Mouse (Mus musculus) kidney, postnatal 14 days (tissue): Measurements from ENCODE around the gene Pkn1.
A peak's percentile ranks its signal among the peaks of the same experiment; 100 is the strongest.

Source experiments
- DNase-seq: peaks from one replicate; pipeline ENCODE4 v3.0.0; 2022; ENCODE audit warnings: mixed read lengths

Pkn1 gene

DNA sequence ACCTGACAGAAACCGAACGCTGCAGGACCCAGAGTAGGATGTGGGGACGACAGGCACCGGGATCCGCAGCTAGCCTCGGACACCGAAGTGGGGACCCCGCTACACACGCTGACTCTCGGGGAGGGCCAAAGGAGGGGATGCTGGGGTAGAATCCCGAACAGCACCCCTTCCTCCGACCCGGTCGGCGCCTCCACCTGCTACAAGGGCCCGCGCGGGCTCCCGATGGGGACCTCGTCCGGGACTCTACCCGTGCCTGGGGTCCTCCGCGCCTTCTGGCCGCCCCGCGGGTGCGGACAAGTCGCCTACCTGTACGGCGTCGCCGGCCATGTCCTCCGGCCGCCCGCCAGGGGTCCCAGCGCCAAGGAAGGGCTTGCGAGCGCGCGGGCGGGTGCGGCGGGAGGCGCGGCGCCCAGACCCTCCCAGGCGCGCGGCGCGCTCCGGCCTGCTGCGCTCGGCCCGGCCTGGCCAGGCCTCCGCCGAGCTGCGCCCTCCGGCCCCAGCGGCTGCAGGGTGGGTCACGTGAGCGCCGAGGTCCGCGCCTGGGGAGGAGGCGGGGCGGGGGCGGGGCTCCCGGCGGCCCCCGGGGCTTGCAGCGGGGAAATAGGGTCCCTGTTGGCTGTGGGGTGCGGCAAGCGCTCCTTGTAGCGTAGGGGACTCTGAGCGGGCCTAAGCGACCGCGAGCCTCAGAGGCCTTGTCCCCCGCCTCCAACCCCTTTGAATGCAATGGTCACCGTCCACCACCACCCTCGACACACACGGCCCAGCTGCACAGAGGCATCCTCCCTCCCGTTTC, at the start of gene Pkn1:
Pkn1 (minus strand) TSS at position 519 of the 793 bp plus-strand sequence.
- peak; percentile 92 for DNase-seq

GRCm38 (mm10) chr8:83748708-83749107, 49.7 kb upstream of the Pkn1 start:
- peak; percentile 34 for DNase-seq

DNA sequence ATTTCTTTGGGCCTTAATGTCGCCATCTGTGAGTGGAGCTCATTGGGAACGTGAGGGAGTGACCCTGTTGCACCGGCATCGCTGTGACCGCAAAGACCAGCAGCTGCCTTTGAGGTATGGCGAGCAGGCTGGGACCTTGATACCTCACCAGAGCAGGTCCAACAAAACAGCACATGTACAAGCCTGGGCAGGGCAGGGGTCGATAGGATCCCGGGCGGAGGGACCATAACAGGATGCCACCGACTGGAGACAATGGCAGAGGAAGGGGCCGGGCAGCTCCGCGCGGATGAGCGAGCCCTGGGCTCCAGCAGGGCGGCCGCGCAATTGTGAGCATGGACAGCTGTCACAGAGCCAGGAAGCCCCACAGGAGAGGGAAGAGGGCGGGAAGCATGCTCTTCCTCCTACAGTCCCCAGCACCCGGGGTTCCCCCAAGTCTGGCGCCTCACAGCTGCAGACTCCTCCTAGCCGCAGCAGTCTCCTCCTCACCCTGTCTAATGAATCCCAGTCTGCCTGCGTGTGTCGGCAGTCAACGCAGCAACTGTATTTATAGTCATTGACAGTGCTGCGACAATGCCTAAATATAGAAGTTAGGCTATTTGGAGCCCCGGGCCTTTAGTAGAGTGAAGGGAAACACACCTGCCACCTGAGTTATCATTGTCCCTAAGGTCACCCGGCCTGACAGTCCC, 48.8 kb upstream of the Pkn1 start:
- peak; percentile 85 for DNase-seq

DNA sequence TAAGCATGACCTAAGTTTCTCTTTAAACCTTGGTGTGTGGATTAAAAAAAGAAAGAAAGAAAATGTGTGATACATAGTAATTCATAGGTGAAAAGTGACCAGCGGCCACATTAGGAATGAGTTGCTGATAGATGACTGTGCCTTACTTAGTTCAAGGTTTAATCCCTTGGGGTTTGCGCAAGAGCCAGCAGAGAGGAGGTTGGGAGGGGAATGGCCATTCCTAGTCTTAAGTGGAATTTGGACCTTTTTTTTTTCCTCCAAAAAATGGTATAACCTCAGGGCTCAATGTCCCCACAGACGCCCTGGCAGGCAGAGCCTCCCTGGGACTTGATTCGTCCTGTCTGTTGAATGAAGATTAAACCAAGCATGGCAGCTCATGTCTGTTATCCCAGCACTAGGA, 45.1 kb upstream of the Pkn1 start:
- no peak for DNase-seq

DNA sequence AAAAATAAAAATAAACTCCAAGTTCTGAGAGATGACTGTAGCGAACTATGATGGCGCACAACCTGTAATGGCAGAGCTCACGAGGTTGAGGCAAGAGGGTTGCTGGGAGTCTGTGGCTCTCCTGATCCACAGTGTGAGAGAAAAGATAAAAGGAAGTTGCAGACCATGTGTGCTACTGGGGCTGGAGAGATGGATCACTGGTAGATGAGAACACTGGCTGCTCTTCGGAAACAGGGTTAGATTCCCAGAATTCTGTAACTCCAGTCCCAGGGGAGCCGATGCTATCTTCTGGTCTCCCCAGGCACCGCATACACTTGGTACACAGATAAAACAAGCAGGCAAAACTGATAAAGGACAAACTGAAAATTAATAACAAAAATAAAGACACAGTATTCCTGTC, 44.0 kb upstream of the Pkn1 start:
- DNase-seq = no peak

DNA sequence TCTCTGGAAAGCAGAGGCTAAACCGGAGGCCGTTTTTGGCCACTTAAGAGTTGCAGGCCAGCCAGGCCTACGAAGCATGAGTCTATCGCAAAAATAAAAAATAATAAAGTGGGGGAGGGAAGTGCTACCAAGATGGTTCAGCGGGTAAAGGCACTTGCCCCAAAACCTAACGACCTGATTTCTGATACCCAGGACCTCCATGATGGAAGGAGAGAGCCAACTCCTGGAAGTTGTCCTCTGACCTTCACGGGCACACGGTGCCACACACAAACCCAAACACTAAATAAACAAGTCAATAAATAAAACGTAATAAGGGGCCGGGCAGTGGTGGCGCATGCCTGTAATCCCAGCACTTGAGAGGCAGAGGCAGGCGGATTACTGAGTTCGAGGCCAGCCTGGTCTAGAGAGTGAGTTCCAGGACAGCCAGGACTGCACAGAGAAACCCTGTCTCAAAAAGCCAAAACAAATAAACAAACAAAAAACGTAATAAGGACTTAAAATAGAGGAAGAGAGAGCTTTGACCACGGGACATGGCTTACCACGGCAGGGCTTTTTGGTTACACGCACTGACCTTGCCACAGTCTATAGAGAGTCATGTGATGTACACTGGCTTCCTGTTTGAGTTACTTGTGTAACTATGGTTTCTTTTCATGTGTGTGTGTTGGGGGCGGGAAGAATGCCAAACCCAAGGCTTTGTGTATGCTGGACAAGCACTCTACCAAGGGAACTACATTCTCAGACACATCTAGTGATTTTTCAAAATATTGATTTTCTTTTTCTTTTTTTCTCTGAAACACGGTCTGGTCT, 43.1 kb upstream of the Pkn1 start:
- no peak for DNase-seq

DNA sequence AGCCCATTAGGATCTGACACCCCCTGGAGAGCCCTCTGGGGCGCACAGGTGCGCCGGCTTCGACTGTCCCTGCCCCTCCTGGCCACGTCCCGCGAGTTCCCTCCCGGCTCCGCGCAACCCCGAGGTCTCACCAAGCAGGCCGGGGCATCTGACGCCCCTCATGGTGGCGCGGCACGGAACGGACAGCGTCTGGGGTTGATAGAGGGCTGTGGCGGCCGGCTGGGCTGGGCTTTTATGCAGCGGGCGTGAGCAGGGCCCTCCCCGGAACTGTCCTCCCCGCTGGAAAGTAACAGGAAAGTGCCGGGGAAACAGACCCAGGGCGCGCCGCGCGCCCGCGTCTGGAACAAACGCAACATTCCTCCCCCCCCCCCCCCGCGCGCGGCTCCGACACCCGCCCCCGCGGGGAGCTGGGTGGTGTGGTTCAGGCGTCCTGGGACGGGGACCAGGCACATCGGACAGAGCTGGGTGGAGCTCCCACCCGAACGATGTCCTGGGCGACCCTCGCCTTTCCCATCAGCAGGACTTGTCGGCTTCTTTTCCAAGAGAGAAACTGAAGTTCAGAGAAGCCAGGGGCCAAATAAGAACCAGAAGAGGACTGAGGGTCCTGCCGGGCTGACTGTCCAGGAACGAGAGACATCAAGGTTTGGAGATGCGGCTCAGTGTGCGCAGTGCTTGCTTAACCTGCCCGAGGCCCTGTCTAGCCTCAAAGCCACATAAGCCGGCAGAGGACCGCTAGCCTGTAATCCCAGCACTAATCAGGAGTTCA, 42.2 kb upstream of the Pkn1 start, which contains the start of gene Adgre5:
Adgre5 (minus strand) TSS at position 351 of the 766 bp plus-strand sequence.
- peak; percentile 88 for DNase-seq

DNA sequence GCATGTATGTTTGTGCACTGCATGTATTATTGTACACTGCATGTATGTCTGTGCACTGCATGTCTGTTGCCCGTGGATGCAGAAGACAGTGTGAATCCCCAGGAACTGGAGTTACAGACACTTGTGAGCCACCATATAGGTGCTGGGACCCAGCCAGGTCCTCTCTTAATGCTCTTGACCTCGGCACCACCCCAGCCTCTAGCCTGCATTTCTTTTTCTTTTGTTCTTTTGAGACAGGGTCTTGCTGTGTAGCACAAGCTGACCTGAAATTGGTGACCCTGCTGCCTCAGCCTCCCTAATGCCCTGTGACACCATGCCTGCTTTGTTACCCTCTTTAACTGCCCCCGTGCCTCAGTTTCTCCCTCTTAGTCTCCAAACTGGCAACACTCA, 41.6 kb upstream of the Pkn1 start:
- DNase-seq = no peak

DNA sequence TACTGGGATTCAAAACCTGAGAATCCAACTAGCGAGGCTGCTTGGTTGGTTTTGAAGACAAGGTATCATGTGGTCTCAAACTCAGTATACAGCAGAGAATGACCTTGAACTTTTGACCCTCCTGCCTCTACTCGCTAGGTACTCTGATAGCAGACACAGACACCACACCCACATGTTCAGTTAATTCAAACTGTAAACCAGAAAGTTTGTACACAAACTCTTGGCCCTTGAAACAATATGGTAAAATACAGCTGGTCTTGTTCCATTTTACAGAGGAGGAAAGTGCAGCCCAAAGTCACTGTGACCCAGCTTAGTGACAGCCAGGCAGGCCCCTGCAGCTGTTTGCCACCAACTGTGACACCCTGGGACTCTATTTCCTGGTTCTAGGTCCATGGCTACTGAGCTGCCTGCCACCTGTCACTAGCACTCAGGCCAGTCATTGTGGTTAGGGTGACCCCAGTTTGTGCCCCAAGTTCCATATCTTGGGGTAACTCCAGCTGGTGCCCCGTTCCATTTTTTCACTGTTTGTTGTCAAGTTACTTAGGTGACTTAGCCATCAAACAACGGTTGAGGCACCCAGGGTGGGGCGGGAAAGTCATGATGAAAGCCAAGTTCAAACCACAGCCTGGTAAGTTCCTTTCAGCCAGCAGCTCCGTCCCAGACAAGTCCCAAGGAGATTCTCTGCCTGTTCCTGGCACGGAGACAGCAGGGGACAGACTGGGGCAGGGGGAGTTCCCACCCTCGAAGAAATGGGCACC, 40.9 kb upstream of the Pkn1 start:
- DNase-seq = no peak

- peak; percentile 62 for DNase-seq
Observed at GRCm38 (mm10) chr8:83738949-83739710, 40.2 kb upstream of the Pkn1 start.

DNA sequence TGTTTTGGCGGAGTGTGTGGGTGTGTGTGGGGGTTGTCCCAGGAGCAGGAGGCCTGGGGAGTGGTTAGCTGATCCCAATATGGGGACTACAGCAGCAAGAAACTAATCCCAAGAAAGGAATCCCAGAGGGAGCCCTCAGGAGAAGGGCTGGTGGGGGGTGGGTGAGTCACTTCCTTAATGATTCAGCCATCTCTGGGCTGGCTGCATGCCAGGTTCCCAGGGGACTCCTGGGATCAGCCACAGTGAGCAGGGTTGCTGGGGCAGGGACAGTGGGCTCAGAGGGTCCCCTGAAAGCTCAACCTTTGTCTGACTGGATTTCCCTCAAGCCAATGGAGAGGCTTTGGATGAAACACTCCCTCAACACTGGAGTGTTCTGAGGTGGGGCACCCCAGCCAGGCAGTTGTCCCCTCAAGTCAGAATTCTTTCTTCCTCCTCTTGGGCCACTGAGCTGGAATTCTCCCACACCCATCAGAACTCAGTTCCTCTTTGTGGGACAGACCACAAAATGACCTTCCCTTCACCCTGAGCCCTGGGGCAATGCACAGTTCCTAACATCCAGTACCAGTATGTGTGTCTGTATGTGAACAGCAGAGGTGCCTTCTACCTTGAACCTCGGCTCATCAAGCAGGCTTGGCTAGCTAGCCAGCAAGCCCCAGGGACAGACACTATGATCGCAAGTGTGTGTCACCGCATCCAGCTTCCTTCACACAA, 39.0 kb upstream of the Pkn1 start:
- peak; percentile 81 for DNase-seq

DNA sequence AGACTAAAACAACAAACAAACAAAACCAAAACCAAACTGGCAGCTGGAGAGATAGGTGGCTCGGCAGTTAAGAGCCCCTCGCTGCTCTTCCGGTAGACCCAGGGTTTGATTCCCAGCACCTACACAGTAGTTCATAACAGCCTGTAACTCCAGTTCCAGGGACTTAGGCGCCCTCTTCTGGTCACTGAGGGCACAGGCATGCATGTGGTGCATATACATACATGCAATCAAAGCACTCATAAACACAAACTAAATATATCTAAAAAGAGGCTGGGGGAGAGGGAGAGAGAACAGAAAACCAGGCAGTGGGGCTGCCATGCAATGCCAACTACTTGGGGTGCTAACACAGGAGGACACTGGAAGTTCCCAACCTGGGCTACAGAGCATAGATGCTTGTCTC, 38.4 kb upstream of the Pkn1 start:
- no peak for DNase-seq

- DNase-seq = no peak
Observed at GRCm38 (mm10) chr8:83736681-83737080, 37.7 kb upstream of the Pkn1 start.

GRCm38 (mm10) chr8:83732919-83733318, 33.9 kb upstream of the Pkn1 start:
- DNase-seq = no peak

- DNase-seq = no peak
Observed at GRCm38 (mm10) chr8:83731906-83732305, 32.9 kb upstream of the Pkn1 start.

GRCm38 (mm10) chr8:83729009-83729807, 30.2 kb upstream of the Pkn1 start:
- peak; percentile 53 for DNase-seq

- DNase-seq = no peak
Observed at GRCm38 (mm10) chr8:83725521-83726102, 26.6 kb upstream of the Pkn1 start.

- DNase-seq = peak; percentile 85
Observed at GRCm38 (mm10) chr8:83724697-83725482, 25.9 kb upstream of the Pkn1 start.
